Mouse (Mus musculus) cerebellum, adult 2 months (tissue): Measurements from ENCODE around the gene Atmin. TPM values are rescaled to one million over a fixed set of nuclear protein-coding genes. Genes with fewer than 3 reads are reported as not detected.

Experiments
- DNase-seq, 2 experiments: peaks; one replicate each; pipeline ENCODE4 v3.0.0; 2021
- H3K27ac ChIP-seq: fragments of 200-500 bp; 2 replicates; pipeline ENCODE4 v1.5.1; 2012; ENCODE audit warnings: low read length, control low read depth, inconsistent platforms; ENCODE audit not compliant: insufficient read depth
- H3K27me3 ChIP-seq: fragments of 200-500 bp; 2 replicates; pipeline ENCODE4 v1.6.1; 2012; ENCODE audit warnings: inconsistent platforms, mild to moderate bottlenecking, low read length, moderate library complexity; ENCODE audit not compliant: control insufficient read depth, insufficient read depth
- H3K4me1 ChIP-seq: fragments of 200-500 bp; 2 replicates; pipeline ENCODE4 v1.6.1; 2011; ENCODE audit warnings: low read length; ENCODE audit not compliant: control insufficient read depth, insufficient read depth
- H3K4me3 ChIP-seq: fragments of 200-500 bp; replicated peaks from 2 replicates; pipeline ENCODE3; 2011; ENCODE audit warnings: mild to moderate bottlenecking, low read depth, low read length, control low read depth; ENCODE audit not compliant: insufficient read depth
- CTCF ChIP-seq: fragments of 200-500 bp; IDR thresholded peaks from 2 replicates; pipeline ENCODE4 v1.5.1; 2011; ENCODE audit warnings: low read depth, mild to moderate bottlenecking, control low read depth, low read length, moderate library complexity, borderline replicate concordance; ENCODE audit not compliant: insufficient read depth
- POLR2A ChIP-seq: fragments of 200-500 bp; IDR thresholded peaks from 2 replicates; pipeline ENCODE4 v1.6.1; 2011; ENCODE audit warnings: low read length, control low read depth, borderline replicate concordance; ENCODE audit not compliant: insufficient read depth
- WGBS: fragments of 180-500 bp; shearing (Covaris S2); methylation state at CpG from one replicate; pipeline ENCODE4 v1.1.7; 2018; 5-methylcytosine and 5-hydroxymethylcytosine counted together
- polyA plus RNA-seq: library from polyadenylated mRNA; depleted of rRNA; stranded (reverse); fragments of >200 nt; gene quantifications from 2 replicates; pipeline ENCODE4 v1.2.3, GENCODE M21; 2012; rRNA removed

Gene Atmin
- 38.9 and 39.8 TPM in 2 replicates for polyA plus RNA-seq

- Histone ChIP-seq H3K27ac (peak within 1 kb of the TSS; percentile 26; the same call in 1 of the 2 replicates), H3K27me3 (no peaks in the 10 kb centered on the region), H3K4me1 (peaks cover 10% of the 10 kb centered on the region), H3K4me3 (peak within 1 kb of the TSS; percentile 75)
- TF ChIP-seq CTCF (peak; percentile 63; the same call in 1 of the 2 replicates), POLR2A (peak; percentile 47; the same call in 1 of the 2 replicates)
- peak; percentile 84 to 90 for DNase-seq
- 0% methylated on average over 46 of the region's 46 CpGs for WGBS
These were observed at the start of gene Atmin for GRCm38 (mm10) chr8:116943161-116943554. TSS of gene Atmin (plus strand) at chr8:116943393.

DNA sequence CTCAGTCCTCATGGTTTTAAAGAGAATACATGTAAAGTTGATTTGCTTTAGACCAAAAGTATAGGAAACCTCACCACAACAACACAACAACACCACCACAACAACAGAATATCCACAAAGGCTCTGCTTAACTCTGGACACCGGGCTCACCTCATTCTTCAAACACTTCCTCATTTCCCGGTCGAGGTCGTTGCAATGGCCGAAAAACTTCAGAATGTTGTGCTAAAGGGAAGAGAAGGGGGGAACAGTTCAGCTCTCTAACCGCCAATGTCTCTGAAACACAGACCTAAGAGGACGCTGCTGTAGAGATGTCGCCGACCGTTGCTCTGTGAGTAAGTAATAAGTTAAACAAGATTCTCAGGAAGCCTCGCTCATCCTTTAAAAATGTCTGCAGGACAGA lies 49.3 kb upstream of the Atmin start:
- DNase-seq = no peak
- Histone ChIP-seq H3K4me1 (no peaks in the 10 kb centered on the region), H3K27ac (no peak overlapping the region), H3K27me3 (no peaks in the 10 kb centered on the region), H3K4me3 (no peak overlapping the region)
- no peak for TF ChIP-seq POLR2A
- no peak for TF ChIP-seq CTCF
- 95% methylated on average over 11 of the region's 11 CpGs for WGBS

DNA sequence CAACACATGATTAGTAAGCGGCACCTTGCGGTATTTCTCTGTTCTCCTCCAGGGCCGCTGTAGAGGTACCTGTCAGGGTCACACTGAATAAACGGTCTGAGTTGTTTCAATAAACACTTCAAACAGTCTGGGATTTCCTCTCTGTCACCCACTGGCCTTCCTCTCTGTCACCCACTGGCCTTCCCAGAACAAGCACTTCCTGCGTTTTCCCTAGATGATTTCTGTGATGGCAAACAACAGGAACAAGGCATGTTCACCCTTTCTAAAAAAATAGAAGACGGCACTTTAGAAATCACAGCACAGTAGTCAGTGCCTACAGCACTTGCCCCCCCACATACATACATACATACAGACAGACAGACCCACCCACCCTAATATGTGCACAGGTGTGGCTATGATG lies 47.7 kb upstream of the Atmin start:
- Histone ChIP-seq H3K4me3 (no peak overlapping the region), H3K27me3 (no peaks in the 10 kb centered on the region), H3K4me1 (no peaks in the 10 kb centered on the region), H3K27ac (no peak overlapping the region)
- TF ChIP-seq CTCF (no peak), POLR2A (no peak)
- 97% methylated on average over 6 of the region's 6 CpGs for WGBS
- DNase-seq = no peak

DNA sequence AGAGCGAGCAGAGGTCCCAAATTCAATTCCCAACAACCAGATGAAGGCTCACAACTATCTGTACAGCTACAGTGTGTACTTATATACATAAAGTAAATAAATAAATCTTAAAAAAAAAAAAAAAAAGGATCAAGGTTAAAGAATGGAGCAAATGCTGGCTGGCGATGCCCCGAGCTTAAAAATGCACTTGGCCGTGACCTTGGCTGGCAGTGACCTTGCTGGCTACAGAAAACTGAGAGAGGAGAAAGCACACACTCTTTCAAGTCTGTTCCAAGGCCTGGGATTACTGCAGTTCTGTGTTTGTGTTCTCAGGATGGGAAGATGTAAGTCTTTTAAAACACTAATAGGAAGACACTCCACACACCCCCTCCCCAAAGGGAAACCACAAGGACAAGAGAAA lies 38.5 kb upstream of the Atmin start:
- H3K4me1 ChIP-seq = no peaks in the 10 kb centered on the region; the same call in 1 of the 2 replicates
- DNase-seq = no peak
- 94% methylated on average over 4 of the region's 4 CpGs for WGBS
- H3K4me3 ChIP-seq = no peak overlapping the region
- no peaks in the 10 kb centered on the region for H3K27me3 ChIP-seq
- no peak for TF ChIP-seq CTCF
- no peak for TF ChIP-seq POLR2A
- no peak overlapping the region for H3K27ac ChIP-seq

DNA sequence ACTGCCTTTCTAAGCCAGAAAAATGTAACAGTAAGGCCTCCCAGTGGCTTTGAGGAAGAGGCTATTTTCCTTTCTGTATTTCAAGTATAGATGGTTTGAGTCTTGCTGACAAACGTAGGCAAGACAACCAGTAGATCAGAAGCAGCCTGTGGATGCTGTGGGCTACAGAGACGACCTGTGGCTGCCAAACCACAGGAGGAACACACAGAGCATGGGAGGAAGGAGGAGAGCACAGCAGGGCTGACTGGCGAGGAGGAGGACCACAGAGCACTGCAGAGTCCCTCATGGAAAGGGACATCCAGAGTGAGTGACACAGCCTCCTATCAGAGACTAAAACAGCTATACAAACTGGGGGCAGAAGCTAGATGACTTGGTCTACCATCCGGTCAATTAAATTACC lies 37.9 kb upstream of the Atmin start:
- Histone ChIP-seq H3K27me3 (no peaks in the 10 kb centered on the region), H3K4me3 (no peak overlapping the region), H3K27ac (no peak overlapping the region), H3K4me1 (no peaks in the 10 kb centered on the region; the same call in 1 of the 2 replicates)
- TF ChIP-seq CTCF (no peak), POLR2A (no peak)
- WGBS = 80% methylated on average over 4 of the region's 4 CpGs
- no peak for DNase-seq

- DNase-seq = no peak
- 98% methylated on average over 4 of the region's 4 CpGs for WGBS
- TF ChIP-seq POLR2A (no peak), CTCF (no peak)
These were observed 37.4 kb upstream of the Atmin start for GRCm38 (mm10) chr8:116905836-116906235.

DNA sequence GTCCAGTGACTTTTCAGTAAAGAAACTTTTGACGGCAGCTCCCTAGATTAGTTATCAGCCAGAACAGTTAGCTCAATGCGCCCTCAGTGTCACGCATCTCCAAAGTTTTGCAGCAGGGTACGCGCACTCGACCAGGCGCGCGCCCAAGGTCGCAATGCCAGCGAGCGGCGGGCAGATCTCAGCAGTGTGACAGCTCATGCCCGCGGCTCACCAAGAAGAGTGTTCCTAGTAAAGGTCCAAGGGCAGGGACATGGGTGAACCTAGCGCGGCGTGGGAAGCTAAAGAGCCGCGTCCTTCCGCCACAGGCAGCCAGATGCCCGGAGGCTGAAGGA lies 22.2 kb upstream of the Atmin start:
- Histone ChIP-seq H3K4me1 (peaks cover 2% of the 10 kb centered on the region; the same call in 1 of the 2 replicates), H3K27me3 (no peaks in the 10 kb centered on the region), H3K4me3 (peak overlapping the region; percentile 89), H3K27ac (peak overlapping the region; percentile 87)
- TF ChIP-seq POLR2A (no peak), CTCF (no peak)
- under 1% methylated on average over 22 of the region's 22 CpGs for WGBS
- no peak for DNase-seq

More at GRCm38 (mm10) chr8:116905836-116906235, 37.4 kb upstream of the Atmin start:
- Histone ChIP-seq H3K4me1 (no peaks in the 10 kb centered on the region; the same call in 1 of the 2 replicates), H3K27ac (no peak overlapping the region), H3K4me3 (no peak overlapping the region), H3K27me3 (no peaks in the 10 kb centered on the region)

GRCm38 (mm10) chr8:116921337-116922059 lies 21.7 kb upstream of the Atmin start, which contains the start of the genes Cmc2 and Cenpn:
TSS of gene Cmc2 (minus strand) at chr8:116921455.
TSS of gene Cenpn (plus strand) at chr8:116921730.
- WGBS = under 1% methylated on average over 57 of the region's 57 CpGs
- peaks cover 2% of the 10 kb centered on the region; the same call in 1 of the 2 replicates for H3K4me1 ChIP-seq
- peak within 1 kb of the TSS; percentile 87 for H3K27ac ChIP-seq
- TF ChIP-seq CTCF (no peak), POLR2A (peak; percentile 99)
- DNase-seq = peak; percentile 92 to 97
- H3K27me3 ChIP-seq = no peaks in the 10 kb centered on the region
- peak within 1 kb of the TSS; percentile 89 for H3K4me3 ChIP-seq
